Mouse (Mus musculus) hindbrain, embryonic 12.5 days (tissue): ENCODE results near the gene Art4. TPM values are rescaled to one million over a fixed set of nuclear protein-coding genes. Genes with fewer than 3 reads are reported as not detected.
A peak's percentile ranks its signal among the peaks of the same experiment; 100 is the strongest.

Source experiments
- ATAC-seq: fragments of 200-750 bp; cut with Nextera tagmentation; 2 replicates; pipeline ENCODE4 v1.8.0; 2017; ENCODE audit warnings: moderate TSS enrichment; ENCODE audit not compliant: low FRiP score
- H3K27ac ChIP-seq: fragments of 300-500 bp; sonication (generic); 2 replicates; pipeline ENCODE4 v1.5.1; 2016; ENCODE audit warnings: mild to moderate bottlenecking
- H3K27me3 ChIP-seq: fragments of 300-500 bp; sonication (generic); 2 replicates; pipeline ENCODE4 v1.6.1; 2016; ENCODE audit warnings: mild to moderate bottlenecking
- H3K36me3 ChIP-seq: fragments of 300-500 bp; sonication (generic); 2 replicates; pipeline ENCODE4 v1.6.1; 2016; ENCODE audit warnings: mild to moderate bottlenecking
- H3K4me1 ChIP-seq: fragments of 300-500 bp; sonication (generic); 2 replicates; pipeline ENCODE4 v1.6.1; 2016
- H3K4me2 ChIP-seq: fragments of 300-500 bp; sonication (generic); replicated peaks from 2 replicates; pipeline ENCODE4 v1.6.1; 2016; ENCODE audit warnings: mild to moderate bottlenecking
- H3K4me3 ChIP-seq: fragments of 300-500 bp; sonication (generic); 2 replicates; pipeline ENCODE4 v1.5.1; 2016; ENCODE audit warnings: mild to moderate bottlenecking
- H3K9ac ChIP-seq: fragments of 300-500 bp; sonication (generic); 2 replicates; pipeline ENCODE4 v1.6.1; 2016; ENCODE audit warnings: mild to moderate bottlenecking, moderate library complexity
- H3K9me3 ChIP-seq: fragments of 300-500 bp; sonication (generic); replicated peaks from 2 replicates; pipeline ENCODE4 v1.6.1; 2016; ENCODE audit warnings: mild to moderate bottlenecking
- WGBS: fragments of 180-500 bp; shearing (Covaris S2); methylation state at CpG from one replicate; pipeline ENCODE4 v1.1.7; 2016; 5-methylcytosine and 5-hydroxymethylcytosine counted together
- microRNA-seq: library from miRNA; unstranded; fragments of <30 nt; microRNA quantifications from one replicate; pipeline ENCODE4, GENCODE M21; 2017
- polyA plus RNA-seq: library from polyadenylated mRNA; unstranded; fragments of >200 nt; fragmentation: Nextera tagmentation; extraction: Ambion mirVana; gene quantifications from 2 replicates; pipeline ENCODE4 v1.2.1, GENCODE M21; 2016

Art4 gene
- polyA plus RNA-seq, 1 experiment from 2014 or later: 0.75 TPM

DNA sequence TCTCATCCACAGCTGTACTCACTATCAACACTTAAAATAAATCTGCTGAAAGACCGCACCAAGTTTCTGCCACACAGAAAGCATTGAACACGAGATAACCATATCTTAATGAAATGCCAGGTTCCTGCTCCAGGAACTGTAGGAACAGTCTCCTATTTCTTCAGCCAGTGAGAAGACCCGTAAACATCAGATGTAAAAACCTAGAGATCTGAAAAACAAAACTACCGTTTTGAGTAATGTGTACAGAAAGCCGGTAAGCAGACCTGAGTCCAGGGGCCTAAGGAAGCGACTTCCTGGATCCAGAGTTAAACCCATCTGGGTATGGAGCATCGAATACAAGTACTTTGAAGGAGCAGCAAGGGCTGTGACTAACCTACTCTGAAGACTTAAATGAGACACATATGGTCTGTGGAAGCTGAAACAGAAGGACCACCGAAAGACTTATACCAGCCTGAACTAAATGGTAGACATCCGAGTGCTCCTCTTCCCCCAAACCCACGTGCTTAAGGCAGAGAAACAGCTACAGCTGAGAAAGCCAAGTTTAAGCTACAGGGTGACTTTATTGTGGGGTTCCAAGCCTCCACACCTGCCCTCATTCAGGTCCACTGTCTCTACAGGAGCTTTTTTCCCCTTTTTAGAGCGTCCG is 54.3 kb downstream of the Art4 start:
- ATAC-seq: no peak
- H3K36me3 ChIP-seq: no peaks in the 10 kb centered on the region
- H3K4me2 ChIP-seq: peak overlapping the region; percentile 75
- WGBS: 25% methylated on average over 12 of the region's 12 CpGs
- H3K9ac ChIP-seq: peak overlapping the region; percentile 90
- no peaks in the 10 kb centered on the region for H3K9me3 ChIP-seq
- H3K27me3 ChIP-seq: no peaks in the 10 kb centered on the region
- peak overlapping the region; percentile 100 for H3K27ac ChIP-seq
- peaks cover 15% of the 10 kb centered on the region for H3K4me1 ChIP-seq
- H3K4me3 ChIP-seq: peak overlapping the region; percentile 75

GRCm38 (mm10) chr6:136801274-136801673 is 56.3 kb downstream of the Art4 start:
- Histone ChIP-seq H3K9ac (no peak overlapping the region), H3K4me1 (peaks cover 11% of the 10 kb centered on the region), H3K4me3 (no peak overlapping the region), H3K27me3 (no peaks in the 10 kb centered on the region), H3K36me3 (no peaks in the 10 kb centered on the region), H3K27ac (no peak overlapping the region), H3K9me3 (no peaks in the 10 kb centered on the region), H3K4me2 (no peak overlapping the region)
- WGBS: 86% methylated on average over 6 of the region's 6 CpGs
- ATAC-seq: no peak

DNA sequence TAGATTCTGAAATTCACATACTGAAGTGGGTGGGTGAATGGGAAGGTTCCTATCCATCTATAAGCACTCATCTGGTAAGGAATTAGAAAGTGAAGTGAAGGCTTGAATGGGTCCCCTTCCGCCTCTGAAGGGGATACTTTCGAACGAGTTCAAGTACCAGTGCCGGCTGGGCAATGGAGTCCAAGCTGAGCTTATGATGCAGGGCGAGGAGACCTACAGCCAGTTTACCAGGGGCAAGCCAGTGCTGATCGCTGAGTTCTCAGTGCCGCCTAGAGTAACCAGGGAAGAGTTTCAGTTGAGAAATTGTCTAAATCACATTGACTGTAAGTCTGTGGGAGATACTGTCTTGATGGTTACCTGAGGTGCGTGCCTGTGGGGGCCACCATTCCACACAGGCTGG is 56.8 kb downstream of the Art4 start:
- Histone ChIP-seq H3K27ac (no peak overlapping the region), H3K4me3 (no peak overlapping the region), H3K36me3 (no peaks in the 10 kb centered on the region), H3K9ac (no peak overlapping the region), H3K4me2 (no peak overlapping the region), H3K4me1 (peaks cover 11% of the 10 kb centered on the region), H3K9me3 (no peaks in the 10 kb centered on the region), H3K27me3 (no peaks in the 10 kb centered on the region; the same call in 1 of the 2 replicates)
- no peak for ATAC-seq
- WGBS: 91% methylated on average over 8 of the region's 8 CpGs

Small RNA genes lying within 50 kb of the gene (microRNA-seq; reads per million reads assigned to microRNA genes)
- gene Gm44364: not detected

Other genes with a start within 250 kb of the Art4 start
- gene Plbd1, start 195.8 kb downstream of the Art4 start, polyA plus RNA-seq: 2.3 and 2.6 TPM in 2 replicates
- gene Gucy2c, start 76.0 kb downstream of the Art4 start, polyA plus RNA-seq: 0.05 and 0.10 TPM in 2 replicates
- 0.51 and 0.72 TPM in 2 replicates for gene Hist4h4, start 53.3 kb downstream of the Art4 start, polyA plus RNA-seq
- 115 and 121 TPM in 2 replicates for gene H2afj, start 49.5 kb downstream of the Art4 start, polyA plus RNA-seq
- gene BC049715, start 30.1 kb downstream of the Art4 start, polyA plus RNA-seq: 1.3 and 2.5 TPM in 2 replicates
- gene Wbp11, start 29.5 kb downstream of the Art4 start, polyA plus RNA-seq: 112 and 123 TPM in 2 replicates
- 0.49 and 1.1 TPM in 2 replicates for gene Smco3, start 22.3 kb downstream of the Art4 start, polyA plus RNA-seq
- gene Mgp, start 18.1 kb upstream of the Art4 start, polyA plus RNA-seq: 16.6 and 35.9 TPM in 2 replicates
- gene Erp27, start 64.4 kb upstream of the Art4 start, polyA plus RNA-seq: not detected in 2 replicates
- gene Pde6h, start 66.1 kb upstream of the Art4 start, polyA plus RNA-seq: not detected in 2 replicates
- gene Arhgdib, start 84.2 kb upstream of the Art4 start, polyA plus RNA-seq: 27.7 and 29.0 TPM in 2 replicates